Mouse (Mus musculus) embryonic facial prominence, embryonic 11.5 days (tissue): ENCODE measurements at regions not wholly inside any gene's neighbourhood (a gene's known extent, or its start where the extent isn't known, plus 50 kb on each side); places are given as distances from the start of the nearest gene placed in this dataset.
A peak's percentile ranks its signal among the peaks of the same experiment; 100 is the strongest.

ENCODE experiments used
- ATAC-seq: fragments of 200-750 bp; cut with Nextera tagmentation; replicated peaks from 2 replicates; pipeline ENCODE4 v1.8.0; 2017; ENCODE audit warnings: low read depth; ENCODE audit not compliant: insufficient number of reproducible peaks, low FRiP score, low TSS enrichment
- DNase-seq: peaks from one replicate; pipeline ENCODE4 v3.0.0-alpha.2; 2015; ENCODE audit warnings: low spot score
- H3K27ac ChIP-seq: fragments of 300-500 bp; sonication (generic); replicated peaks from 2 replicates; pipeline ENCODE4 v1.5.1; 2014; ENCODE audit warnings: mild to moderate bottlenecking, low read depth, low read length, control low read depth
- H3K27me3 ChIP-seq: fragments of 300-500 bp; sonication (generic); 2 replicates; pipeline ENCODE4 v1.6.1; 2014; ENCODE audit warnings: mild to moderate bottlenecking, low read length, moderate library complexity, mixed read lengths; ENCODE audit not compliant: control insufficient read depth, insufficient read depth
- H3K36me3 ChIP-seq: fragments of 300-500 bp; sonication (generic); replicated peaks from 2 replicates; pipeline ENCODE4 v1.6.1; 2014; ENCODE audit warnings: low read depth, mild to moderate bottlenecking, low read length, moderate library complexity, mixed read lengths; ENCODE audit not compliant: control insufficient read depth, insufficient read depth
- H3K4me1 ChIP-seq: fragments of 300-500 bp; sonication (generic); 2 replicates; pipeline ENCODE4 v1.6.1; 2014; ENCODE audit warnings: low read length, mixed read lengths; ENCODE audit not compliant: control insufficient read depth, insufficient read depth
- H3K4me2 ChIP-seq: fragments of 300-500 bp; sonication (generic); 2 replicates; pipeline ENCODE4 v1.6.1; 2014; ENCODE audit warnings: low read depth, mild to moderate bottlenecking, control low read depth, low read length, moderate library complexity
- H3K4me3 ChIP-seq: fragments of 300-500 bp; sonication (generic); 2 replicates; pipeline ENCODE4 v1.5.1; 2014; ENCODE audit warnings: low read depth, low read length, control low read depth
- H3K9ac ChIP-seq: fragments of 300-500 bp; sonication (generic); replicated peaks from 2 replicates; pipeline ENCODE4 v1.6.1; 2014; ENCODE audit warnings: mild to moderate bottlenecking, control low read depth, low read length
- H3K9me3 ChIP-seq: fragments of 300-500 bp; sonication (generic); replicated peaks from 2 replicates; pipeline ENCODE4 v1.6.1; 2016; ENCODE audit warnings: mild to moderate bottlenecking, low read length, inconsistent platforms, mixed read lengths; ENCODE audit not compliant: control insufficient read depth
- WGBS: fragments of 180-500 bp; shearing (Covaris S2); extraction: QIAGEN DNeasy Blood & Tissue Kit; methylation state at CpG from one replicate; pipeline ENCODE4 v1.1.7; 2014; 5-methylcytosine and 5-hydroxymethylcytosine counted together

DNA sequence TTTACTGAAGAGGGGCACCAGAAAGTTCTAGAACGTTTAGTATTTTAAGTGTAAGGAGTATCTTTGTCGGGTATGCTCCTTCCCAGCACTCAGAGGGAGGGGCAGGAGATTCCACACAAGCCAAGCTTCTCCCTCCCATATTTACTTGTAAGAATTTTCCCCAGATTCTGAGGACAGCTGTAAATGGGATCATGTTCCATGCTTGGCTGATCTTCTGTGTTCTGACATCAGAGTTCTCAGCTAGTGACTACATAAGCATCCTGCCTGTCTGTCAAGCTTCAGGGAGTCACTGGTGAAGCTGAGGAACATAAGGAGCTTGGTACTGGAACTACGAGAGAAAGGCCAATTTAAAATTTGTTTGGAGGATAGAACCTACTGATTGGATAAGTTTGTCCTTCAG, 464.9 kb downstream of the Kcnj2 start:
- Histone ChIP-seq H3K36me3 (no peaks in the 10 kb centered on the region), H3K9ac (no peak overlapping the region), H3K4me2 (no peak overlapping the region), H3K27ac (no peak overlapping the region), H3K4me1 (no peaks in the 10 kb centered on the region), H3K27me3 (no peaks in the 10 kb centered on the region), H3K9me3 (no peaks in the 10 kb centered on the region), H3K4me3 (no peak overlapping the region)
- DNase-seq: no peak
- 79% methylated on average over 3 of the region's 3 CpGs for WGBS
- ATAC-seq: no peak

DNA sequence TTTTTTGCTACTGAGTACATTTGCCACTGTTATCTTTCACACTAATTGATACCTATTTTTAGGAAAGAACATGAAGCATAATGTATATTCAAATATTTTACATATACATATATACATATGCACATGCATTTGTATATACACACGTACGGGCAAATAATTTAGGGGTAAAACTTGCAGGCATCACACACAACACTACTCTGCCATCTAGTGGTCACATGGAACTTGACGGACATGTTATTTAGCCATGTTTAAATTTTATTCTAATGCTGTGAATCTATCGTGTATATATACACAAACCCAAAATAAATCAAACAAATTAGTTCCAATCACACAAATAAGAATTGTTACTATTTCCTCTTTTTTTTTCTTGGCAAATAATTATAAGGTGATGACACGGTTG, 466.5 kb downstream of the Kcnj2 start:
- DNase-seq (peak; percentile 75), ATAC-seq (no peak)
- 40% methylated on average over 5 of the region's 5 CpGs for WGBS
- Histone ChIP-seq H3K9me3 (no peaks in the 10 kb centered on the region), H3K27ac (no peak overlapping the region), H3K4me3 (no peak overlapping the region), H3K36me3 (no peaks in the 10 kb centered on the region), H3K27me3 (no peaks in the 10 kb centered on the region), H3K4me1 (no peaks in the 10 kb centered on the region), H3K9ac (no peak overlapping the region), H3K4me2 (no peak overlapping the region)

DNA sequence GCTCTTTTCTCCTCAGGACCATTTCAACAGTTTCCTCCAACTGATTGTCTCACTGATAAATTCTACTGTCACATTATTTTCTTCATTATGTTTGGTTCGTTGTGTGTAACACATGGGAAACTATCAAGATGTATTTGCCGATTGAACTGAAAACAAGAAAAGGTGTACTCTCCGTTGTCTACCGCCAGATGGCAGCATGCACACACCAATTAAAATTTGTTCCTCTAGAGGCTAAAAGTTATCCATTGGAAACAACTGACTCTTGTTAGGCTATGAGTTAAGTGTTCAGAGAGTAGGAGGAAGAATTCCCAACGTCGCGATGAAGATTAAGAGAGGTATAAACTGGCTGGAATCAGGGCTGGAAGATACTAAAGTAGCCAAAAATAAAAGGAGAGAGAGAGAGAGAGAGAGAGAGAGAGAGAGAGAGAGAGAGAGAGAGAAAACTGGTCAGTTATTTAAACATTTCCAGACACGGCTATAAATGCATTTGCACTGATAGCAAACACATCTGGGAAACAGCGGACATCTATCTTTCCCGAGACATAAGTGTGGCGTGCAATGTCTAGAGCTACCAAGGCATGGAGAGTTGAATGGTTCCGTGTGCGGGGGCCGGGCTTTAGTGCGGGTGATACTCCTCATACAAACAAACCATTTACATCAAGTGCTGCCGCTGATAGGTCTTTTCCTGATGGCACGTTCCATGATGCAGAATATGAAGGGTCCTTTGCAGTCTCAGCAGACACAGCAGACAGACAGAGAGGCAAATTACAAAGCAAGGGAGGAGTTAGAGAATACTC, 470.3 kb downstream of the Kcnj2 start:
- no peak overlapping the region for H3K9ac ChIP-seq
- 28% methylated on average over 17 of the region's 17 CpGs for WGBS
- H3K4me2 ChIP-seq: peak overlapping the region; percentile 8; the same call in 1 of the 2 replicates

GRCm38 (mm10) chr11:111537654-111538053, 471.7 kb downstream of the Kcnj2 start:
- ATAC-seq (no peak), DNase-seq (peak; percentile 84)
- H3K9me3 ChIP-seq: no peaks in the 10 kb centered on the region
- H3K4me3 ChIP-seq: no peak overlapping the region
- no peak overlapping the region for H3K4me2 ChIP-seq
- H3K4me1 ChIP-seq: no peaks in the 10 kb centered on the region
- no peak overlapping the region for H3K9ac ChIP-seq
- no peaks in the 10 kb centered on the region for H3K36me3 ChIP-seq
- H3K27ac ChIP-seq: no peak overlapping the region
- no peaks in the 10 kb centered on the region for H3K27me3 ChIP-seq
- 34% methylated on average over 3 of the region's 3 CpGs for WGBS

More for the DNA sequence above, 470.3 kb downstream of the Kcnj2 start:
- no peaks in the 10 kb centered on the region for H3K9me3 ChIP-seq
- H3K27me3 ChIP-seq: no peaks in the 10 kb centered on the region
- H3K4me3 ChIP-seq: no peak overlapping the region
- no peak overlapping the region for H3K27ac ChIP-seq
- ATAC-seq (no peak), DNase-seq (peak; percentile 86)
- no peaks in the 10 kb centered on the region for H3K36me3 ChIP-seq
- H3K4me1 ChIP-seq: no peaks in the 10 kb centered on the region

GRCm38 (mm10) chr11:111539960-111540359, 474.0 kb downstream of the Kcnj2 start:
- H3K36me3 ChIP-seq: no peaks in the 10 kb centered on the region
- peak; percentile 63 for DNase-seq
- ATAC-seq: no peak
- no peak overlapping the region for H3K27ac ChIP-seq
- no peaks in the 10 kb centered on the region for H3K4me1 ChIP-seq
- no peak overlapping the region for H3K4me2 ChIP-seq
- H3K9ac ChIP-seq: no peak overlapping the region
- H3K27me3 ChIP-seq: no peaks in the 10 kb centered on the region
- H3K9me3 ChIP-seq: no peaks in the 10 kb centered on the region
- WGBS: 30% methylated on average over 6 of the region's 6 CpGs
- H3K4me3 ChIP-seq: no peak overlapping the region

GRCm38 (mm10) chr11:111545291-111545690, 479.3 kb downstream of the Kcnj2 start:
- DNase-seq (no peak), ATAC-seq (no peak)
- Histone ChIP-seq H3K27ac (no peak overlapping the region), H3K4me1 (no peaks in the 10 kb centered on the region), H3K9ac (no peak overlapping the region), H3K27me3 (no peaks in the 10 kb centered on the region), H3K4me3 (no peak overlapping the region), H3K36me3 (no peaks in the 10 kb centered on the region), H3K9me3 (no peaks in the 10 kb centered on the region), H3K4me2 (no peak overlapping the region)
- WGBS: 89% methylated on average over 4 of the region's 4 CpGs

DNA sequence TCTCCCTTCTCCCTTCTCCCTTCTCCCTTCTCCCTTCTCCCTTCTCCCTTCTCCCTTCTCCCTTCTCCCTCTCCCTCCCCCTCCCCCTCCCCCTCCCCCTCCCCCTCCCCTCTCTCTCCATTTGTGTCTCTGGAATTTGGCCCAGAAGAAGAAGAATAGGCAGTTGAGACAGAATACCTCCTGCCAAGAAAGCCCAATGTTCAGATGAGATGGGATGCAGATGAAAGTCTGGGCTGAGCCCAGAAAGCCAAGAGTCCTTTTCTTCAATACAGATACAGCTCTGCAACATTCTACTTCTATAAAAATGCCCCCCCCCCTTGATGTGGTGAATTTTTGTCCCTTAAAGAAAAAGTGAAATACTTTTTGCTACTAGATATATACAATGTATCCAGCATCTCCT, 489.2 kb downstream of the Kcnj2 start:
- no peak overlapping the region for H3K4me3 ChIP-seq
- ATAC-seq: no peak

GRCm38 (mm10) chr11:111555615-111556014, 489.7 kb downstream of the Kcnj2 start:
- no peak overlapping the region for H3K4me3 ChIP-seq
- WGBS: 69% methylated on average over 6 of the region's 6 CpGs
- ATAC-seq: no peak

More for the DNA sequence above, 489.2 kb downstream of the Kcnj2 start:
- no peaks in the 10 kb centered on the region for H3K4me1 ChIP-seq
- H3K9ac ChIP-seq: no peak overlapping the region
- H3K27ac ChIP-seq: no peak overlapping the region
- H3K27me3 ChIP-seq: no peaks in the 10 kb centered on the region
- DNase-seq: no peak
- H3K36me3 ChIP-seq: no peaks in the 10 kb centered on the region
- no peaks in the 10 kb centered on the region for H3K9me3 ChIP-seq
- no peak overlapping the region for H3K4me2 ChIP-seq

More at GRCm38 (mm10) chr11:111555615-111556014, 489.7 kb downstream of the Kcnj2 start:
- Histone ChIP-seq H3K27ac (no peak overlapping the region), H3K27me3 (no peaks in the 10 kb centered on the region), H3K9ac (no peak overlapping the region), H3K9me3 (no peaks in the 10 kb centered on the region), H3K4me1 (no peaks in the 10 kb centered on the region), H3K4me2 (no peak overlapping the region), H3K36me3 (no peaks in the 10 kb centered on the region)
- peak; percentile 36 for DNase-seq
